Mouse (Mus musculus) ES-E14 (cell line): Measurements from ENCODE around the gene Glo1.

Experiments
- CHD2 ChIP-seq: IDR thresholded peaks from 2 replicates; pipeline ENCODE4 v1.6.1; 2014; ENCODE audit warnings: mild to moderate bottlenecking, low read depth, low read length, inconsistent platforms
- ZNF384 ChIP-seq: IDR thresholded peaks from 2 replicates; pipeline ENCODE4 v1.6.1; 2012; ENCODE audit warnings: low read depth, low read length, inconsistent platforms

GRCm38 (mm10) chr17:30611221-30612074 is 15.2 kb downstream of the Glo1 start:
- TF ChIP-seq ZNF384 (no peak), CHD2 (no peak)
